Mouse (Mus musculus) adrenal gland, postnatal 36 days (tissue): ENCODE data around the gene Frmd4b. TPM values are rescaled to one million over a fixed set of nuclear protein-coding genes. Genes with fewer than 3 reads are reported as not detected.

Experiments
- DNase-seq, 2 experiments: peaks; one replicate each; pipeline ENCODE4 v3.0.0; 2021; ENCODE audit warnings: mixed read lengths in 1 of 2
- total RNA-seq, 2 experiments: library from RNA; stranded (reverse); gene quantifications; 2 replicates each; pipeline ENCODE4 v1.2.3; 2021

Frmd4b gene
- total RNA-seq, 2 experiments from 2014 or later: 18.3 to 22.1 TPM

- no peak for DNase-seq
Observed at GRCm38 (mm10) chr6:97520566-97520965, 96.8 kb downstream of the Frmd4b start.

- no peak for DNase-seq
Observed at GRCm38 (mm10) chr6:97519553-97519952, 97.8 kb downstream of the Frmd4b start.

- peak in 1 of 2 experiments; percentile 19 for DNase-seq
Observed at GRCm38 (mm10) chr6:97518467-97518866, 98.9 kb downstream of the Frmd4b start.

- DNase-seq: no peak
Observed at GRCm38 (mm10) chr6:97517616-97518235, 99.6 kb downstream of the Frmd4b start.

- DNase-seq: no peak
Observed at GRCm38 (mm10) chr6:97516941-97517340, 100.4 kb downstream of the Frmd4b start.

- no peak for DNase-seq
Observed at GRCm38 (mm10) chr6:97510771-97511170, 106.6 kb downstream of the Frmd4b start.

- peak in 1 of 2 experiments; percentile 48 for DNase-seq
Observed at GRCm38 (mm10) chr6:97509434-97509833, 107.9 kb downstream of the Frmd4b start.

- DNase-seq: no peak
Observed at GRCm38 (mm10) chr6:97508480-97508879, 108.9 kb downstream of the Frmd4b start.

- no peak for DNase-seq
Observed at GRCm38 (mm10) chr6:97507893-97508292, 109.4 kb downstream of the Frmd4b start.

- DNase-seq: peak; percentile 69 to 78
Observed at GRCm38 (mm10) chr6:97506141-97506650, 111.1 kb downstream of the Frmd4b start.

GRCm38 (mm10) chr6:97504673-97505072 lies 112.7 kb downstream of the Frmd4b start:
- DNase-seq: no peak

- no peak for DNase-seq
Observed at GRCm38 (mm10) chr6:97501000-97501399, 116.3 kb downstream of the Frmd4b start.

GRCm38 (mm10) chr6:97500246-97500645 lies 117.1 kb downstream of the Frmd4b start:
- DNase-seq: no peak

GRCm38 (mm10) chr6:97496002-97496401 lies 121.3 kb downstream of the Frmd4b start:
- no peak for DNase-seq

- no peak for DNase-seq
Observed at GRCm38 (mm10) chr6:97491065-97491464, 126.3 kb downstream of the Frmd4b start.

GRCm38 (mm10) chr6:97488821-97489220 lies 128.5 kb downstream of the Frmd4b start:
- DNase-seq: no peak

GRCm38 (mm10) chr6:97488280-97488679 lies 129.1 kb downstream of the Frmd4b start:
- no peak for DNase-seq

- peak; percentile 85 to 88 for DNase-seq
Observed at GRCm38 (mm10) chr6:97487535-97488081, 129.7 kb downstream of the Frmd4b start.

- DNase-seq: no peak
Observed at GRCm38 (mm10) chr6:97486813-97487361, 130.5 kb downstream of the Frmd4b start.

GRCm38 (mm10) chr6:97485886-97486386 lies 131.4 kb downstream of the Frmd4b start:
- DNase-seq: no peak

- DNase-seq: no peak
Observed at GRCm38 (mm10) chr6:97481912-97482311, 135.4 kb downstream of the Frmd4b start.

GRCm38 (mm10) chr6:97478981-97479860 lies 138.1 kb downstream of the Frmd4b start:
- peak; percentile 23 to 48 for DNase-seq
